Mouse (Mus musculus): ENCODE measurements around the gene Gm39566. TPM values are rescaled to one million over a fixed set of nuclear protein-coding genes. Genes with fewer than 3 reads are reported as not detected.

Gene Gm39566
- polyA plus RNA-seq, 1 experiment from 2014 or later, result not detected

- WGBS, result 76% methylated on average over 8 of the region's 8 CpGs
- Histone ChIP-seq H3K4me1 (replicated peaks; ENCODE audit: control insufficient read depth, insufficient read depth, low read length) (no peaks in the 10 kb centered on the region), H3K27me3 (replicated peaks; ENCODE audit: control insufficient read depth, insufficient read depth, low read length) (peaks cover 3% of the 10 kb centered on the region), H3K9me3 (ENCODE audit: control insufficient read depth, low read length) (no peaks in the 10 kb centered on the region), H3K27ac (ENCODE audit: low read depth, low read length) (no peak overlapping the region), H3K4me3 (ENCODE audit: low read depth, low read length) (no peak overlapping the region), H3K9ac (ENCODE audit: low read depth, low read length) (no peak overlapping the region), H3K4me2 (no peak overlapping the region), H3K36me3 (ENCODE audit: control insufficient read depth, insufficient read depth, low read length) (no peaks in the 10 kb centered on the region)
- ATAC-seq (replicated peaks; ENCODE audit: low FRiP score) (no peak), DNase-seq (ENCODE audit: low spot score) (no peak)
These were observed 3.8 kb upstream of the Gm39566 start for GRCm38 (mm10) chr11:69818871-69819270.

GRCm38 (mm10) chr11:69818365-69818764 is 3.3 kb upstream of the Gm39566 start, which contains the start of gene Spem2:
Gene Spem2, minus strand, starts transcription at chr11:69818465.
- Histone ChIP-seq H3K27ac (ENCODE audit: low read depth, low read length) (no peak within 1 kb of the TSS), H3K9ac (ENCODE audit: low read depth, low read length) (no peak within 1 kb of the TSS), H3K4me1 (replicated peaks; ENCODE audit: control insufficient read depth, insufficient read depth, low read length) (no peaks in the 10 kb centered on the region), H3K36me3 (ENCODE audit: control insufficient read depth, insufficient read depth, low read length) (no peaks in the 10 kb centered on the region), H3K4me3 (ENCODE audit: low read depth, low read length) (no peak within 1 kb of the TSS), H3K27me3 (replicated peaks; ENCODE audit: control insufficient read depth, insufficient read depth, low read length) (peaks cover 3% of the 10 kb centered on the region), H3K9me3 (ENCODE audit: control insufficient read depth, low read length) (no peaks in the 10 kb centered on the region), H3K4me2 (no peak within 1 kb of the TSS)
- ATAC-seq (replicated peaks; ENCODE audit: low FRiP score) (no peak), DNase-seq (ENCODE audit: low spot score) (no peak)
- 72% methylated on average over 2 of the region's 2 CpGs for WGBS

GRCm38 (mm10) chr11:69816520-69816919 is 1.4 kb upstream of the Gm39566 start:
- WGBS, result 84% methylated on average over 12 of the region's 12 CpGs
- no peak overlapping the region for H3K27ac ChIP-seq (ENCODE audit: low read depth, low read length)
- H3K4me1 ChIP-seq (replicated peaks; ENCODE audit: control insufficient read depth, insufficient read depth, low read length), result no peaks in the 10 kb centered on the region
- no peak overlapping the region for H3K9ac ChIP-seq (ENCODE audit: low read depth, low read length)
- DNase-seq (ENCODE audit: low spot score), result no peak
- H3K4me3 ChIP-seq (ENCODE audit: low read depth, low read length), result no peak overlapping the region
- ATAC-seq (replicated peaks; ENCODE audit: low FRiP score), result no peak
- peaks cover 3% of the 10 kb centered on the region for H3K27me3 ChIP-seq (replicated peaks; ENCODE audit: control insufficient read depth, insufficient read depth, low read length)
- no peaks in the 10 kb centered on the region for H3K36me3 ChIP-seq (ENCODE audit: control insufficient read depth, insufficient read depth, low read length)
- H3K4me2 ChIP-seq, result no peak overlapping the region
- H3K9me3 ChIP-seq (ENCODE audit: control insufficient read depth, low read length), result no peaks in the 10 kb centered on the region

GRCm38 (mm10) chr11:69810280-69810679 is 4.8 kb downstream of the Gm39566 start:
- ATAC-seq (replicated peaks; ENCODE audit: low FRiP score), result no peak
- Histone ChIP-seq H3K27me3 (replicated peaks; ENCODE audit: control insufficient read depth, insufficient read depth, low read length) (peaks cover 8% of the 10 kb centered on the region), H3K4me1 (replicated peaks; ENCODE audit: control insufficient read depth, insufficient read depth, low read length) (no peaks in the 10 kb centered on the region), H3K4me3 (ENCODE audit: low read depth, low read length) (no peak overlapping the region), H3K27ac (ENCODE audit: low read depth, low read length) (no peak overlapping the region), H3K4me2 (no peak overlapping the region), H3K36me3 (ENCODE audit: control insufficient read depth, insufficient read depth, low read length) (no peaks in the 10 kb centered on the region), H3K9me3 (ENCODE audit: control insufficient read depth, low read length) (no peaks in the 10 kb centered on the region), H3K9ac (ENCODE audit: low read depth, low read length) (no peak overlapping the region)
- DNase-seq (ENCODE audit: low spot score), result no peak

GRCm38 (mm10) chr11:69807641-69808040 is 7.5 kb downstream of the Gm39566 start:
- Histone ChIP-seq H3K4me1 (replicated peaks; ENCODE audit: control insufficient read depth, insufficient read depth, low read length) (peaks cover 24% of the 10 kb centered on the region), H3K27me3 (replicated peaks; ENCODE audit: control insufficient read depth, insufficient read depth, low read length) (peaks cover 35% of the 10 kb centered on the region), H3K9me3 (ENCODE audit: control insufficient read depth, low read length) (no peaks in the 10 kb centered on the region), H3K4me3 (ENCODE audit: low read depth, low read length) (no peak overlapping the region), H3K9ac (ENCODE audit: low read depth, low read length) (no peak overlapping the region), H3K27ac (ENCODE audit: low read depth, low read length) (no peak overlapping the region), H3K36me3 (ENCODE audit: control insufficient read depth, insufficient read depth, low read length) (no peaks in the 10 kb centered on the region), H3K4me2 (no peak overlapping the region)
- DNase-seq (ENCODE audit: low spot score) (no peak), ATAC-seq (replicated peaks; ENCODE audit: low FRiP score) (no peak)
- WGBS, result 88% methylated on average over 2 of the region's 2 CpGs

- Histone ChIP-seq H3K27me3 (replicated peaks; ENCODE audit: control insufficient read depth, insufficient read depth, low read length) (peaks cover 47% of the 10 kb centered on the region), H3K4me3 (ENCODE audit: low read depth, low read length) (no peak overlapping the region), H3K27ac (ENCODE audit: low read depth, low read length) (no peak overlapping the region), H3K4me1 (replicated peaks; ENCODE audit: control insufficient read depth, insufficient read depth, low read length) (peaks cover 33% of the 10 kb centered on the region), H3K36me3 (ENCODE audit: control insufficient read depth, insufficient read depth, low read length) (no peaks in the 10 kb centered on the region), H3K9ac (ENCODE audit: low read depth, low read length) (no peak overlapping the region), H3K4me2 (no peak overlapping the region), H3K9me3 (ENCODE audit: control insufficient read depth, low read length) (no peaks in the 10 kb centered on the region)
- ATAC-seq (replicated peaks; ENCODE audit: low FRiP score), result no peak
- DNase-seq (ENCODE audit: low spot score), result no peak
- 71% methylated on average over 4 of the region's 4 CpGs for WGBS
These were observed 8.7 kb downstream of the Gm39566 start for GRCm38 (mm10) chr11:69806378-69806777.

GRCm38 (mm10) chr11:69804972-69805909 is 9.9 kb downstream of the Gm39566 start, which contains the start of gene Tmem102:
Gene Tmem102, minus strand, starts transcription at chr11:69805624.
- WGBS, result 14% methylated on average over 29 of the region's 29 CpGs
- Histone ChIP-seq H3K4me3 (ENCODE audit: low read depth, low read length) (peak within 1 kb of the TSS; percentile 58), H3K27ac (ENCODE audit: low read depth, low read length) (no peak within 1 kb of the TSS), H3K4me2 (peak within 1 kb of the TSS; percentile 94), H3K9ac (ENCODE audit: low read depth, low read length) (peak within 1 kb of the TSS; percentile 25; the same call in 1 of the 2 replicates), H3K9me3 (ENCODE audit: control insufficient read depth, low read length) (no peaks in the 10 kb centered on the region), H3K4me1 (replicated peaks; ENCODE audit: control insufficient read depth, insufficient read depth, low read length) (peaks cover 41% of the 10 kb centered on the region), H3K36me3 (ENCODE audit: control insufficient read depth, insufficient read depth, low read length) (no peaks in the 10 kb centered on the region), H3K27me3 (replicated peaks; ENCODE audit: control insufficient read depth, insufficient read depth, low read length) (peaks cover 59% of the 10 kb centered on the region)
- ATAC-seq (replicated peaks; ENCODE audit: low FRiP score), result no peak
- no peak for DNase-seq (ENCODE audit: low spot score)

GRCm38 (mm10) chr11:69804652-69804940 is 10.5 kb downstream of the Gm39566 start:
- peaks cover 65% of the 10 kb centered on the region for H3K27me3 ChIP-seq (replicated peaks; ENCODE audit: control insufficient read depth, insufficient read depth, low read length)
- DNase-seq (ENCODE audit: low spot score) (no peak), ATAC-seq (replicated peaks; ENCODE audit: low FRiP score) (no peak)
- H3K9me3 ChIP-seq (ENCODE audit: control insufficient read depth, low read length), result no peaks in the 10 kb centered on the region
- WGBS, result 14% methylated on average over 12 of the region's 12 CpGs
- peak overlapping the region; percentile 94 for H3K4me2 ChIP-seq
- H3K4me1 ChIP-seq (replicated peaks; ENCODE audit: control insufficient read depth, insufficient read depth, low read length), result peaks cover 43% of the 10 kb centered on the region
- H3K27ac ChIP-seq (ENCODE audit: low read depth, low read length), result no peak overlapping the region
- H3K9ac ChIP-seq (ENCODE audit: low read depth, low read length), result no peak overlapping the region; the same call in 1 of the 2 replicates
- peak overlapping the region; percentile 58 for H3K4me3 ChIP-seq (ENCODE audit: low read depth, low read length)
- H3K36me3 ChIP-seq (ENCODE audit: control insufficient read depth, insufficient read depth, low read length), result no peaks in the 10 kb centered on the region
